Mouse (Mus musculus): ENCODE data around the gene Ifitm2. TPM values are rescaled to one million over a fixed set of nuclear protein-coding genes. Genes with fewer than 3 reads are reported as not detected.

The Ifitm2 gene
- polyA plus RNA-seq, 2 experiments from 2014 or later: 39.6 to 46.5 TPM

GRCm38 (mm10) chr7:140967862-140968591 is 12.2 kb upstream of the Ifitm2 start:
- ATAC-seq: no peak

GRCm38 (mm10) chr7:140966921-140967320 is 11.1 kb upstream of the Ifitm2 start, which contains the start of gene Ifitm1:
Ifitm1 (plus strand) TSS chr7:140967221.
- ATAC-seq: no peak

DNA sequence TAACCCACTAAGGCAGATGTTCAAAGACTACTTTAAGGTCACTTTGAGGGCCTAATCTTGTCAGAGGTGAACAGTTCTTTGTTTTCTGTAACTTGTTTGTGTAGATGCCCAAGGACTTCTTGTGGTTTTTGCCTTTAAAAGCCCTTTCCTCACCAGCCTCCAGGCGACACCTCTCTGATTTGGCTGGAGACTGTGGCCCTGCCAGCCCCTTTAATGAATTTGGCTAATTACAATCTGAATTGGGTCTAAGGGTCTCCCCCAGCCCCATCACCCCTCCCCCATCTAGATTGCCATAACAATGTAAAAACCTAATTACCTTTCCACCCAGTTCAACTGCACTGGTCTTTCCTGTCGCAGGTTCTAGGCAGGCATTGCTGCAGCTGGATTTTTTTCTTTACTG is 6.9 kb upstream of the Ifitm2 start:
- no peak for ATAC-seq

DNA sequence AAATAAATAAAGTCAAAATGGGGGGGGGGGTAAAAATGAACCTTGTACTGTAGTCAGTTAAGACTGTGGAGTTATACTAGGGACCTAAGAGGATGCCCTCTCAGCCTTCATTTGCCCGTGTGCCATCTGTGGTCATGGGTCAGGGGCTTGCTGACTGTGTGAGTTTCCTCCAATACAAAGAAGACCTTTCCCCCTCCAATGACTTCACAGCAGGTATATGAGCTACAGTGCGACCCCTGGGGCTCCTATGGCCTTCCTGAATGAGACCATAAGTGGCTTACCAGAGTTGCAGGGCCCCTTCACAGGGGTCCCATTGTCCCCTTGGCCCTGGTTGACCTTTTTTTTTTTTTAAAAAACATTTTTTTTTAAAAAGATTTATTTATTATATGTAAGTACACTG is 5.6 kb upstream of the Ifitm2 start:
- ATAC-seq: no peak

GRCm38 (mm10) chr7:140960026-140960425 is 4.2 kb upstream of the Ifitm2 start:
- ATAC-seq: no peak

DNA sequence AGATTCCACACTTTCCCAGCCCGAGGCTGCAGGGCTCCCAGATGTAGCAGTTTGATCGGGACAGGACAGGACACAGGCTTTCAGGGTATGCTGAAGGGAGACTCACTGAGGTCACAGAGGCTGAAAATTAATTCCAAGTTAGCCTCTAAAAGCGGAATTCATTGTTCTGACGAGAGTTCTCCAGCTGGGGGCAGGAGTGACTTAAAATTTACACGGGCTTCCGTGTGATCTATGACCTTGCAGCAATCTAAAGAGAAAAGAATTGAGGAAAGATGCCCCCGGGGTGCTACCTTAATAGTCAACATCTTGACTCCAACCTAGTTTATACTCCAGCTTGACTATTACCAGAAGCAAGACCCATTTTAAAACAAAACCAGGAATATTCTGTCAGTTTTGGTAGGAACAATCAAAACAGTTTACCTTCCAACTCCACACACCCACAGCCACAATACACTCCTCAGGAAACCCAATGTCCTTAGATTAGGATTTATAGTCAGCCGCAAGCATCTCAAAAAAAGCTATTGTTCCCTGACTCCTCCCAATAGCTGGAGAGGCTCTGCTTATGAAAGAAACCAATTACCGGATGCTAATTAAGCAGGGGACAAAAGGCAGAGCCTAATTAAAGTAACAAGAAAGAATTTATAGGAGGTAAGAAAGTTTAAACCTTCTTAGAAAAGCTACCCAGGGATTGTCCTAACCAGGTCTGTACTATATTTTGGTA is 3.6 kb upstream of the Ifitm2 start:
- ATAC-seq: peak; percentile 60

GRCm38 (mm10) chr7:140956556-140956869 is 726 bp upstream of the Ifitm2 start:
- no peak for ATAC-seq

DNA sequence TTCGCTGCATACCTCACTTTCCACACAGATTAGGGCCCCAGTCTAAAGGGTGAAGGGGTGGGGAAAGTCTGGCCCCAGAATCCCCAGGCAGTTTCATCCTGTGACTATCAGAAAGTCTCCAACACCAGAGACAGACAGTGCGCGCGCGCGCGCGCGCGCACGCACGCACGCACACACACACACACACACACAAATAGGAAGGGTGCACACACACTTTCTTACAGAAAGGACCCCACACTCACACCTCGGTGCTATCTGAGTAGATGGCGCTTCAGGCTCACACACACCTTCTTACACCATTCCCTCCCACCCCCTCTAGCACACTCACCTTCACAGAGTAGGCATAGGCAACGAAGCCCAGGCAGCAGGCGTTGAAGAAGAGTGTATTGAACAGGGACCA is 445 bp downstream of the Ifitm2 start:
- ATAC-seq: peak; percentile 57

DNA sequence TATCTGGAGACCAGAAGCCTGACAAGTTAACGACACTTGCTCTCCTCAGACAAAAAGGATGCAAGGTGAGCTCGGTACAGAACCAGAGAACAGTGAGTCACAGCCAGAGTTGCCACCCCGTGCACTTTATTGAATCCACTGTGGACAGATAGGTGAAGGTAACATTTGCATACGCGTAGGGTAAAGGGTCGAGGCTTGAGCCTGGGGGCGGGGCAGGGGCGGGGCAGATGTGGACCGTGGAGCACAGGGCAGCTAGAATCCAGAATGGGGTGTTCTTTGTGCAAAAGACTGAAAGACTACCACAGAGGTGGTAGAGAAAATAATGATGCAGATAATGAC is 1.1 kb downstream of the Ifitm2 start:
- ATAC-seq: no peak

GRCm38 (mm10) chr7:140953800-140954732 is 1.7 kb downstream of the Ifitm2 start:
- no peak for ATAC-seq

- no peak for ATAC-seq
Observed at GRCm38 (mm10) chr7:140953133-140953532, 2.7 kb downstream of the Ifitm2 start.

GRCm38 (mm10) chr7:140952441-140952840 is 3.3 kb downstream of the Ifitm2 start:
- ATAC-seq: no peak

- ATAC-seq: no peak
Observed at GRCm38 (mm10) chr7:140951765-140952164, 4.0 kb downstream of the Ifitm2 start.

- ATAC-seq: no peak
Observed at GRCm38 (mm10) chr7:140951051-140951450, 4.7 kb downstream of the Ifitm2 start.

- no peak for ATAC-seq
Observed at GRCm38 (mm10) chr7:140949824-140950530, 5.8 kb downstream of the Ifitm2 start, which contains the start of gene Ifitm5. Ifitm5 (minus strand) TSS chr7:140950291.

- ATAC-seq: no peak
Observed at GRCm38 (mm10) chr7:140949255-140949654, 6.5 kb downstream of the Ifitm2 start.

- no peak for ATAC-seq
Observed at GRCm38 (mm10) chr7:140948161-140948560, 7.6 kb downstream of the Ifitm2 start.

DNA sequence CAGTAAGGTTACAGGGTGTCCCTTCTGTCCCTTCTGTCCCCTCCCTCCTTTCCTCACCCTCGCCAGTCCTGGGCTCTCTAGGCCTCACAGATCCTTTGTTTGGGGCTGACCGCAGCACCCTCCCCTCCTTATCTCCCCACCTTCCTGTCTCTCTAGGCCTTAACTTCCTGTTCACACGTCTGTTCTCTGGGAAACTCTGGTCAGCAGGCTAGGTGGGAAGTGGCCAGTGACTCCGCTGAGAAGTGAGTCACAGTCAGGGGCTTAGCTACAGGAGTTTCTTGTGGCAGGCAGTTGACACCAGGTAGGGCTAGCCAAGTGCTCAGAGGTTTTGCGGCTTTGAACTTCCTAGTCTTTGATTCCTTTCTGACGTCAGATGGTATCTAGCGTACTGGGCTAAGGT is 8.8 kb downstream of the Ifitm2 start:
- ATAC-seq: peak; percentile 81

GRCm38 (mm10) chr7:140946311-140946710 is 9.5 kb downstream of the Ifitm2 start:
- no peak for ATAC-seq

GRCm38 (mm10) chr7:140945247-140945646 is 10.5 kb downstream of the Ifitm2 start:
- ATAC-seq: no peak

DNA sequence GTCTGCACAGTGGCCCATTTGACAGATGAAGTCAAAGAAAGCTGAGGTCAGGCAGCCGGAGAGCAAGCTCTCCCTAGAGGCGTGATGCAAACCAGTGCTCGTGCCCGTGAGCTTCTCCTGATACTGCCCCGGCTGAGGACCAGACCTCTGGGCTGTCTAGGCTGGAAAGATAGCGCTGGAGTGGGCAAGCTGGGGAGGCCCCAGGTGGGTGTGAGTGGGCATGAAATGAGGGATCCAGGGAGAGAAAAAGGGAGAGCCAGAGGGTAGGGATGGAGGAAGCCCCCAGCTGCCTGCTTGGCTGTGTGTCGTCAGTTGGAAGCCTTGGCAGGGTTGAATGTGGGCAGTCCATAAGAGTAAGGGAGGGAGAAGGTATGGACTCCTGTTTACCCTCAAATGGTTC is 11.6 kb downstream of the Ifitm2 start:
- ATAC-seq: no peak

GRCm38 (mm10) chr7:140943356-140943755 is 12.4 kb downstream of the Ifitm2 start:
- ATAC-seq: no peak

GRCm38 (mm10) chr7:140942811-140943210 is 13.0 kb downstream of the Ifitm2 start:
- no peak for ATAC-seq

All from CD4-positive, CD25-positive, alpha-beta regulatory T cell, adult 4 months (primary cell).